Mouse (Mus musculus) ES-E14 (cell line): ENCODE results near the gene Map4k2.

Experiments used
- MAFK ChIP-seq: IDR thresholded peaks from 2 replicates; pipeline ENCODE4 v1.6.1; 2014; ENCODE audit warnings: mild to moderate bottlenecking, low read depth, low read length, inconsistent platforms; ENCODE audit not compliant: insufficient read depth
- ZC3H11A ChIP-seq: IDR thresholded peaks from 2 replicates; pipeline ENCODE4 v1.6.1; 2012; ENCODE audit warnings: low read depth, mild to moderate bottlenecking, inconsistent platforms, low read length, borderline replicate concordance

DNA sequence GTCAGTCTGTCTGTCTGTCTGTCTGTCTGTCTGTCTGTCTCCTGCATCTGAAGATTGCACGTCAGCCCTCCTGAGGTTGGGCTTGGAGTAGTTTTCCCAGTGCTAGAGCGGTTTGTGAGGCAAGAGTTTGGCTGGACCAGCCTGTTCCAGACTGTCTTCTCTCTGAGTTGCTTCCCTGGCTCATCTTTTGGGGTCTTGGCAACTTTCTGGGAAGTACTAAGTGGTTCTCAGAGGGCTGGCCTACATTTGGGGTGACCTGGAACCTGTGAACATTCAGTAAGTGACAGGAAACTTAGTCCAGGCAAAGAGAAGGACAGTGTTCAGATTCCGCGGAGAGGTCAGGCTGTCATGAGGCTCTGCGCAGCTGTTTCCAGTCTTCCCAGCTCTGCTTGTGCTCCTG, 48.7 kb upstream of the Map4k2 start:
- TF ChIP-seq ZC3H11A (no peak), MAFK (no peak)
